Mouse (Mus musculus) liver, embryonic 15.5 days (tissue): ENCODE results near the gene Foxp1. TPM values are rescaled to one million over a fixed set of nuclear protein-coding genes. Genes with fewer than 3 reads are reported as not detected.

Experiments
- microRNA-seq: library from miRNA; unstranded; fragments of <30 nt; microRNA quantifications from one replicate; pipeline ENCODE4, GENCODE M21; 2016
- polyA plus RNA-seq: library from polyadenylated mRNA; unstranded; fragments of >200 nt; fragmentation: Nextera tagmentation; extraction: Ambion mirVana; gene quantifications from 2 replicates; pipeline ENCODE4 v1.2.1, GENCODE M21; 2015

Gene Foxp1
- polyA plus RNA-seq, 1 experiment from 2014 or later: 15.2 TPM

Small RNAs within 50 kb of the gene (microRNA-seq; reads per million reads assigned to microRNA genes)
- not detected for gene Gm22328
- gene Gm49348: not detected

Other genes starting within 250 kb of the Foxp1 start
- gene Eif4e3, start 144.1 kb upstream of the Foxp1 start, polyA plus RNA-seq: 1.9 and 2.2 TPM in 2 replicates
- 0.75 and 0.88 TPM in 2 replicates for gene Gm20696, start 144.1 kb upstream of the Foxp1 start, polyA plus RNA-seq
- 0.05 and 0.09 TPM in 2 replicates for gene Gpr27, start 170.0 kb upstream of the Foxp1 start, polyA plus RNA-seq
- 0.08 TPM in 1 of 2 replicates, not detected in the other for gene Prok2, start 203.7 kb upstream of the Foxp1 start, polyA plus RNA-seq